In genomic region chr1:174157622-174158021, GRCm38 (mm10) we compare ENCODE assay signal across 24 mouse cellular contexts. TPM values are rescaled to one million over a fixed set of nuclear protein-coding genes. Genes with fewer than 3 reads are reported as not detected.
DNase-seq lines count a peak whose midpoint lies in the region; ATAC-seq and TF ChIP-seq lines count a peak whose summit lies in the region.
"Had no signal": no experiment of that assay in that cellular context is flagged by ENCODE, and none has a peak within 500 bp of the region (broad histone marks: within the 10 kb centered on the region; RNA-seq: fewer than 3 reads in every experiment).

No protein-coding gene starts in this region.

- no peaks in the 10 kb centered on the region for H3K9me3 ChIP-seq in liver, embryonic 13.5 days (replicated peaks)
- no peaks in the 10 kb centered on the region for H3K9me3 ChIP-seq in liver, postnatal 0 days (ENCODE audit: low read length)
- H3K9me3 ChIP-seq: embryonic facial prominence, embryonic 10.5 days; embryonic facial prominence, embryonic 12.5 days; forebrain, embryonic 13.5 days; forebrain, embryonic 15.5 days had no signal

- no peaks in the 10 kb centered on the region for H3K27me3 ChIP-seq in liver, embryonic 13.5 days
- H3K27me3 ChIP-seq in liver, postnatal 0 days (ENCODE audit: insufficient read depth, low read length): no peaks in the 10 kb centered on the region
- H3K27me3 ChIP-seq: embryonic facial prominence, embryonic 12.5 days; forebrain, embryonic 13.5 days; forebrain, embryonic 15.5 days had no signal

- no peaks in the 10 kb centered on the region for H3K36me3 ChIP-seq in liver, embryonic 13.5 days
- no peaks in the 10 kb centered on the region for H3K36me3 ChIP-seq in liver, postnatal 0 days (replicated peaks; ENCODE audit: insufficient read depth, low read length)
- H3K36me3 ChIP-seq: embryonic facial prominence, embryonic 10.5 days; embryonic facial prominence, embryonic 12.5 days; forebrain, embryonic 15.5 days had no signal

- H3K9ac ChIP-seq in liver, embryonic 13.5 days: no peak overlapping the region
- H3K9ac ChIP-seq in liver, postnatal 0 days (replicated peaks): no peak overlapping the region
- H3K9ac ChIP-seq: embryonic facial prominence, embryonic 12.5 days; forebrain, embryonic 13.5 days; forebrain, embryonic 15.5 days; forebrain, postnatal 0 days had no signal

- WGBS in liver, embryonic 13.5 days (ENCODE audit: insufficient replicate concordance): 38% methylated on average over 3 of the region's 3 CpGs
- 55% methylated on average over 3 of the region's 3 CpGs for WGBS in liver, postnatal 0 days (ENCODE audit: insufficient replicate concordance)

- TF ChIP-seq CTCF in liver, postnatal 0 days (IDR thresholded peaks at IDR 0.05; ENCODE audit: low read depth): no peak

- no peak for DNase-seq in liver, embryonic 13.5 days
- no peak for DNase-seq in liver, postnatal 0 days
- no peak for DNase-seq in adrenal gland, adult 8-10 months
- DNase-seq: adrenal gland, adult 2 months; adrenal gland, postnatal 14 days; adrenal gland, postnatal 36 days; cerebellum, adult 11-12 months; cerebellum, adult 2 months; cerebellum, adult 9-10 months; cerebellum, postnatal 10 days; cerebellum, postnatal 25 days; forebrain, postnatal 0 days had no signal

- peaks cover 8% of the 10 kb centered on the region for H3K4me1 ChIP-seq in liver, embryonic 13.5 days (replicated peaks)
- no peaks in the 10 kb centered on the region for H3K4me1 ChIP-seq in liver, postnatal 0 days (ENCODE audit: insufficient read depth)
- H3K4me1 ChIP-seq: embryonic facial prominence, embryonic 10.5 days; embryonic facial prominence, embryonic 12.5 days; forebrain, embryonic 13.5 days; forebrain, embryonic 15.5 days had no signal

- ATAC-seq in liver, embryonic 13.5 days (ENCODE audit: low read depth): peak; percentile 61
- no peak for ATAC-seq in liver, postnatal 0 days
- ATAC-seq in megakaryocyte progenitor cell, adult 5-6 weeks (replicated peaks; ENCODE audit: poor library complexity): peak; percentile 37; the same call in 1 of the 2 replicates
- ATAC-seq in megakaryocyte-erythroid progenitor cell, adult 5-6 weeks (replicated peaks; ENCODE audit: low FRiP score, low TSS enrichment, poor library complexity, severe bottlenecking): peak; percentile 54
- ATAC-seq: forebrain, embryonic 13.5 days; forebrain, embryonic 15.5 days; forebrain, postnatal 0 days had no signal

- TF ChIP-seq EP300 in liver, postnatal 0 days (IDR thresholded peaks at IDR 0.05; ENCODE audit: low read depth): no peak

- no peak overlapping the region for H3K4me3 ChIP-seq in liver, embryonic 13.5 days (replicated peaks)
- H3K4me3 ChIP-seq in liver, postnatal 0 days (ENCODE audit: low read depth, low read length): no peak overlapping the region
- H3K4me3 ChIP-seq: embryonic facial prominence, embryonic 10.5 days; embryonic facial prominence, embryonic 12.5 days; forebrain, embryonic 13.5 days; forebrain, embryonic 15.5 days had no signal

- H3K27ac ChIP-seq in liver, embryonic 13.5 days: no peak overlapping the region
- no peak overlapping the region for H3K27ac ChIP-seq in liver, postnatal 0 days (ENCODE audit: low read depth)
- H3K27ac ChIP-seq: embryonic facial prominence, embryonic 10.5 days; embryonic facial prominence, embryonic 12.5 days; forebrain, embryonic 13.5 days; forebrain, embryonic 15.5 days had no signal

- no peak overlapping the region for H3K4me2 ChIP-seq in liver, embryonic 13.5 days
- H3K4me2 ChIP-seq in liver, postnatal 0 days (ENCODE audit: low read depth, low read length): no peak overlapping the region
- H3K4me2 ChIP-seq: embryonic facial prominence, embryonic 12.5 days; forebrain, embryonic 13.5 days; forebrain, embryonic 15.5 days had no signal

RNA-seq across cellular contexts. Expression of gene Olfr420, which starts 2.2 kb away (rescaled TPM):
- 0.58 and 0.64 TPM in 2 replicates for polyA plus RNA-seq in liver, embryonic 13.5 days (2015; fragmentation: Nextera tagmentation; extraction: Ambion mirVana)
- 0.13 and 0.40 TPM in 2 replicates for polyA plus RNA-seq in liver, postnatal 0 days (2015; fragmentation: Nextera tagmentation; extraction: Ambion mirVana)
- not detected in 2 replicates for total RNA-seq in megakaryocyte progenitor cell, adult 5-6 weeks (2015)
- total RNA-seq in megakaryocyte progenitor cell, adult 5-6 weeks (2017): not detected in 2 replicates
- not detected in 2 replicates for total RNA-seq in megakaryocyte-erythroid progenitor cell, adult 5-6 weeks (2014; fragmentation: Nextera tagmentation)
- total RNA-seq in megakaryocyte-erythroid progenitor cell, adult 5-6 weeks (2017): not detected in 2 replicates
- not detected for total RNA-seq in adrenal gland, adult 8-10 months (2022)
- total RNA-seq: adrenal gland, adult 2 months; adrenal gland, postnatal 14 days; adrenal gland, postnatal 36 days; ES-E14; forebrain, postnatal 0 days; MEL had no signal
- polyA plus RNA-seq: adrenal gland, adult 2 months; C2C12; cerebellum, adult 2 months; cortical plate, adult 2 months; embryonic facial prominence, embryonic 12.5 days; embryonic facial prominence, embryonic 14.5 days; forebrain, embryonic 11.5 days; forebrain, embryonic 15.5 days; forebrain, postnatal 0 days had no signal

RNA-seq across cellular contexts. Expression of gene Spta1, which starts 15.0 kb away (rescaled TPM):
- polyA plus RNA-seq in liver, embryonic 13.5 days (2015; fragmentation: Nextera tagmentation; extraction: Ambion mirVana): 25.7 and 33.7 TPM in 2 replicates
- polyA plus RNA-seq in liver, postnatal 0 days (2015; fragmentation: Nextera tagmentation; extraction: Ambion mirVana): 6.7 and 9.4 TPM in 2 replicates
- total RNA-seq in megakaryocyte progenitor cell, adult 5-6 weeks (2015): 1.3 and 4.1 TPM in 2 replicates
- total RNA-seq in megakaryocyte progenitor cell, adult 5-6 weeks (2017): 5.9 and 9.9 TPM in 2 replicates
- 39.3 and 44.3 TPM in 2 replicates for total RNA-seq in megakaryocyte-erythroid progenitor cell, adult 5-6 weeks (2014; fragmentation: Nextera tagmentation)
- 50.4 and 72.5 TPM in 2 replicates for total RNA-seq in megakaryocyte-erythroid progenitor cell, adult 5-6 weeks (2017)
- total RNA-seq in adrenal gland, adult 8-10 months (2022): under 1 TPM; 0.15 to 0.25 (median 0.24) TPM
- polyA plus RNA-seq: C2C12; cortical plate, adult 2 months had no signal

RNA-seq across cellular contexts. Expression of gene Olfr424, which starts 26.3 kb away (rescaled TPM):
- not detected in 2 replicates for polyA plus RNA-seq in liver, embryonic 13.5 days (2015; fragmentation: Nextera tagmentation; extraction: Ambion mirVana)
- not detected in 2 replicates for polyA plus RNA-seq in liver, postnatal 0 days (2015; fragmentation: Nextera tagmentation; extraction: Ambion mirVana)
- total RNA-seq in megakaryocyte progenitor cell, adult 5-6 weeks (2015): not detected in 2 replicates
- total RNA-seq in megakaryocyte progenitor cell, adult 5-6 weeks (2017): not detected in 2 replicates
- not detected in 2 replicates for total RNA-seq in megakaryocyte-erythroid progenitor cell, adult 5-6 weeks (2014; fragmentation: Nextera tagmentation)
- not detected in 2 replicates for total RNA-seq in megakaryocyte-erythroid progenitor cell, adult 5-6 weeks (2017)
- total RNA-seq in adrenal gland, adult 8-10 months (2022): not detected
- total RNA-seq: adrenal gland, adult 2 months; adrenal gland, postnatal 14 days; adrenal gland, postnatal 36 days; ES-E14; forebrain, postnatal 0 days; MEL had no signal
- polyA plus RNA-seq: adrenal gland, adult 2 months; C2C12; cerebellum, adult 2 months; cortical plate, adult 2 months; embryonic facial prominence, embryonic 10.5 days; embryonic facial prominence, embryonic 12.5 days; embryonic facial prominence, embryonic 14.5 days; forebrain, embryonic 11.5 days; forebrain, embryonic 13.5 days; forebrain, embryonic 15.5 days; forebrain, postnatal 0 days had no signal

RNA-seq across cellular contexts. Expression of gene Olfr231, which starts 36.7 kb away (rescaled TPM):
- polyA plus RNA-seq in liver, embryonic 13.5 days (2015; fragmentation: Nextera tagmentation; extraction: Ambion mirVana): not detected in 2 replicates
- polyA plus RNA-seq in liver, postnatal 0 days (2015; fragmentation: Nextera tagmentation; extraction: Ambion mirVana): not detected in 2 replicates
- total RNA-seq in megakaryocyte progenitor cell, adult 5-6 weeks (2015): not detected in 2 replicates
- total RNA-seq in megakaryocyte progenitor cell, adult 5-6 weeks (2017): not detected in 2 replicates
- not detected in 2 replicates for total RNA-seq in megakaryocyte-erythroid progenitor cell, adult 5-6 weeks (2014; fragmentation: Nextera tagmentation)
- not detected in 2 replicates for total RNA-seq in megakaryocyte-erythroid progenitor cell, adult 5-6 weeks (2017)
- not detected for total RNA-seq in adrenal gland, adult 8-10 months (2022)
- total RNA-seq: adrenal gland, adult 2 months; adrenal gland, postnatal 14 days; adrenal gland, postnatal 36 days; ES-E14; forebrain, postnatal 0 days; MEL had no signal
- polyA plus RNA-seq: adrenal gland, adult 2 months; C2C12; cerebellum, adult 2 months; cortical plate, adult 2 months; forebrain, embryonic 13.5 days; forebrain, embryonic 15.5 days; forebrain, postnatal 0 days had no signal
